Mouse (Mus musculus): ENCODE measurements around the gene Rasgef1a. TPM values are rescaled to one million over a fixed set of nuclear protein-coding genes. Genes with fewer than 3 reads are reported as not detected.

Gene Rasgef1a
- total RNA-seq (2021): 10 to 100 TPM; 88.6 to 89.3 TPM
- long read RNA-seq, transcript Rasgef1a-201 (13 exons, 3,284 nt): major isoform, 19 of 41 reads
- long read RNA-seq, partial matches to known transcripts: 4 of 41 reads
- long read RNA-seq, other reads (novel, unspliced or antisense): 18 of 41 reads

- peak in 1 of 2 experiments; percentile 55 for DNase-seq (ENCODE audit: low spot score in 2 of 2)
Observed at GRCm38 (mm10) chr6:118010756-118011615, at the start of gene Rasgef1a. Gene Rasgef1a (plus strand): TSS chr6:118011438.

- DNase-seq (ENCODE audit: low spot score in 2 of 2): no peak
Observed at GRCm38 (mm10) chr6:117963201-117963600, 48.0 kb upstream of the Rasgef1a start.

DNA sequence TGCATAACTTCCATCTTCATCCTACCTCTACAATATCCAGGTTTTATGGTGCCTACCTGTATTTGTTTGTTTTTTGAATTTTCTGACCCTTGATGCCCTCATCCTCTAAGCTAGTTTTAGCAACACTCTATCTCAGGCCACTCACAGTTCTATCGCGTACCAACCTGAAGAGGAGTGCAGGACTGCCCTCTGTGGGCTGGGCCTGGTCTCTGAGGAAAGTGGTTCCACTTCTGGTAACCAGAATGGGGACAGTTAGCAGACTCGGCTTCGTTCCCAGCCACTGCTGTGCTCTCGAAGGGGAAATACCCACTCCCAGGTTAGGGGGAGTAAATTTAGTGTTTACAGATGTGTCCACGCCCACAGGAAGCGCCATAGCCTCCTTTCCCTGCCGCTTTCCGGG lies 44.5 kb upstream of the Rasgef1a start:
- DNase-seq (ENCODE audit: low spot score in 2 of 2): no peak

DNA sequence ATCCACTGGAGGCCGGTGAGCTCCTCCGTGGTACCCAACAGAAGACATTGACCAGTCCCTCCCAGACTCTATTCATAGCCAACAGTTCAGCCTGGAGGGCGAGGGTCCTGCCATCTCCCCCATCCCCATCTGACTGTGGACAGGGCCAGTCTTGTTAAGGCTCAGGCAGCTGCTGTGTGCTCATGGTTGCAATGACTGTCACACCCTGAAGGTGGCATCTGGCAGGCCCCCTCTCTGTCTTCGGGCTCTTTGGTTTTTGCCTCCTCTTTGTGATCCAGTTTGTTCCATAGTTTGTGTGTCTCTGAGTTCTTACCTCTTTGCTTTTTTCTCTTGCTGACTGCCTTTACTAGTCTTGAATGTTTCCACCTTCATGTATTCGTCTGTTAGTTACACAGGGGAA lies 24.1 kb upstream of the Rasgef1a start:
- no peak for DNase-seq (ENCODE audit: low spot score in 2 of 2)

- no peak for DNase-seq (ENCODE audit: low spot score in 2 of 2)
Observed at GRCm38 (mm10) chr6:117989209-117989608, 22.0 kb upstream of the Rasgef1a start.

- DNase-seq (ENCODE audit: low spot score in 2 of 2): no peak
Observed at GRCm38 (mm10) chr6:117990649-117991048, 20.6 kb upstream of the Rasgef1a start.

DNA sequence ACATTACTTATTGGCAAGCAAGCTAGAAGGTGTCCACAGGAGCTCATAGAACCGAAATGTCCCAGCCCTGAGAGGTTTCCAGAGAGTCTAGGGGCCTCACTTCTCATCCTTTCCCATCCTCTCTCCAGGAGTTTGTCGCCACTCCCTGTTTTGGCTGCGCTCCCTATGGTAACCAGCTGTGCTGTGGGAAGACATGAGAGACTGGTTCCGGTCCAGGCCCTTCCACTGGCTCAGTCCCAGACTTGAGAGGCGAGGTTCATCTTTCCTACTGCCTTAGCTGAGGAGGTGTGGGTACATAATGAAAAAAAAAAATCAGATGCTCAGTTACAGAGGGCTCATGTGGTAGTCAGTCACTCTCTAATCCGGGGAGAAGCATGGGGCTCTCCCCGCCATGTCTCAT lies 19.9 kb upstream of the Rasgef1a start:
- no peak for DNase-seq (ENCODE audit: low spot score in 2 of 2)

DNA sequence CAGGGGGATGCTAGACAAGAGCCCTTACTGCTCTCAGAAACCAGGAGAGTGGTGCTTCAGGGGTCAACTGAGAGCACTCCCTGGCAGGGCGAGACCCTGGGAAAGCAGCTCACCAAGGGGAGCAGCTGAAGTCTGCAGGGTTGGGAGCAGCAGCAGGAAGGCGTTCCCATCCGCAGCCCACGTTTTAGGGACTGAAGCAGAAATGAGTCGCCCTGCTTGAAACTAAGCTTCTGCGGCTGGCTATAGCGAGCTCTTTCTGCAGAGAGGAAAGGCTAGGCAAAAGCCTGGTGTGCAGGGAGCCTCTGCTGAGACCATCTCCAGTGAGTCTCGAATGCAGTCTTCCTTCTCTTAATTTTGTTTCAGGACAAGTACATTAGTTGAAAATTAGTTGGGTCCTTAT lies 19.3 kb upstream of the Rasgef1a start:
- DNase-seq (ENCODE audit: low spot score in 2 of 2): no peak

- DNase-seq (ENCODE audit: low spot score in 2 of 2): no peak
Observed at GRCm38 (mm10) chr6:117995168-117995567, 16.1 kb upstream of the Rasgef1a start.

DNA sequence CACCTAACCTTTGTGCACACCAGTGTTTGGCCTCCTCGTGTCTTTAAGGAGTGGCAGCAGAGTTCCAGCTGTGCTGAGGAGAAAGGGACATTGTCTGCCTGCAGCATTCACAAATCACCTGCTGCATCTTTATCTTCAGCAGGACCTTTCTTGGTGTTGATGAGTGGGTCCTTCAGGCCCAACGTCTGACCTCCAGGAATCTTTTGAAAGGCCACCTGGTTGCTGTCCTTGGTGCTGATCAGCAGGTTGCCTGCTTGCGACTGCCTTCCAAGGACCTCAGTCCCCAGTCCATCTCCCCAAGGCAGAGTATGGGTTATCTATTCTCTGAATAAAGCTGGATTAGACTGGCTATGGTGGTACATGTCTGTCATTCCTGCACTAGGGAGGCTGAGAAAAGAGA lies 10.0 kb upstream of the Rasgef1a start:
- no peak for DNase-seq (ENCODE audit: low spot score in 2 of 2)

DNA sequence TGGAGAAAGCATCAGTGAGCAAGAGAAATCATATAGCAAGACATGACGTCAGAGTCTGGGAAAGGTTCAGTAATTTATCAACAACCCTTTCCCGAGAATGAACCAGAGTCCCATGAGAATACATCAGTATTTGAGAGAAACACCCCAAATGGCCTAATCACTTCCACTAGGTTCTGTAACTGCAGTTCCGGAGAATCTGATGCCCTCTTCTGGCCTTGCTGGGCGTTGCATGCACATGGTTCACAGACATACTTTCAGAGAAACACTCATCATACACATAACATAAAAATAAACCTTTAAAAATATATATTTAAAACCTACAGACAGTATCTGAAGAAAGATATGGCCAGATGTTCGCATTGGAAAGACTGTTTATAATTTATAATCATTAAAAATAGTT lies 3.9 kb upstream of the Rasgef1a start:
- peak; percentile 58 to 67 for DNase-seq (ENCODE audit: low spot score in 2 of 2)

- DNase-seq (ENCODE audit: low spot score in 2 of 2): no peak
Observed at GRCm38 (mm10) chr6:118007843-118008539, 3.2 kb upstream of the Rasgef1a start.

GRCm38 (mm10) chr6:118010256-118010655 lies 982 bp upstream of the Rasgef1a start:
- no peak for DNase-seq (ENCODE audit: low spot score in 2 of 2)

GRCm38 (mm10) chr6:118011616-118012316 lies 528 bp downstream of the Rasgef1a start:
- DNase-seq (ENCODE audit: low spot score in 2 of 2): peak in 1 of 2 experiments; percentile 64

DNA sequence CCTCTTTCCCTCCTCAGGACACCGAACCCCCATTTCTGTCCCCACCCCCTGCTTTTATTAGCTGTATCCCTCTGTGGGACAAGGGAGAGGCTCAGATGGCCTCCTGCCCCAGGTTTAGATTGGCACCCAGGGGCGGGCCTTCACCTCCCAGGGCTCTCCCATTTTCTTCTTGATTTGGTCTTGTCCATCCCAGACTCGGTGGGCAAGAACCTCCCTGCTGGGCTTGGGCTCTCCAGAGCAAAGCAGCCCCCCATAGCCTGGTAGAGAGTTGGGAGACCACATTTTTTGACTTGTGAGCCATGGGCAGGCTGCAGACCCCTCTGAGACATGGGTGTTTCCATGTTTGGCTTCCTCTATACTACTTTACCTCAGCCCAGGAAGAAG lies 1.1 kb downstream of the Rasgef1a start:
- DNase-seq (ENCODE audit: low spot score in 2 of 2): peak in 1 of 2 experiments; percentile 32

- peak in 1 of 2 experiments; percentile 55 for DNase-seq (ENCODE audit: low spot score in 2 of 2)
Observed at GRCm38 (mm10) chr6:118012987-118013866, 2.0 kb downstream of the Rasgef1a start.

GRCm38 (mm10) chr6:118014881-118015280 lies 3.6 kb downstream of the Rasgef1a start:
- no peak for DNase-seq (ENCODE audit: low spot score in 2 of 2)

GRCm38 (mm10) chr6:118015971-118016370 lies 4.7 kb downstream of the Rasgef1a start:
- DNase-seq (ENCODE audit: low spot score in 2 of 2): peak in 1 of 2 experiments; percentile 40

- no peak for DNase-seq (ENCODE audit: low spot score in 2 of 2)
Observed at GRCm38 (mm10) chr6:118018666-118019065, 7.4 kb downstream of the Rasgef1a start.

DNA sequence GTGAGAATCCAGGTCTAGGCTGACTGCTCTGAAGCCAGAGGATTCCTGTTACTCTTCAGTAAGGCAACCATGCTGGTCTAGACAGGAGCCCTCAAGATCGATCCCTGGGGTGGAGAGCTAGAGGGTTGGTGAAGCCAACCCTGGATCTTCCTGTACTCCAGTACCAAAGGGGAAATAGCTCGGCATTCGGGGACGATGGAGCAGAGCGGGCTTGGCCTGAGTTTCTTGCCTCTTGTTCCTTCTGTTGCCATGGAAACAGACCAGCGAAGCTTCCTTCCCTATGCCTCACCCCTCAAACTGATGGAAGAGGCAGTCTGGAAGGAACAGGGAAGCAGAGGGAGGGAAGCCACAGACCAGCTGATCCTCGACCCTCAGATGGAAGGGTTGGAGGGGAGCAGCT lies 8.3 kb downstream of the Rasgef1a start:
- DNase-seq (ENCODE audit: low spot score in 2 of 2): peak; percentile 25 to 38
